Mouse (Mus musculus): Measurements from ENCODE around the gene Sh3rf1. TPM values are rescaled to one million over a fixed set of nuclear protein-coding genes. Genes with fewer than 3 reads are reported as not detected.

The Sh3rf1 gene
- total RNA-seq (2015) = 2.7 TPM in 2 replicates
- total RNA-seq (2017) = 1.8 and 2.6 TPM in 2 replicates

DNA sequence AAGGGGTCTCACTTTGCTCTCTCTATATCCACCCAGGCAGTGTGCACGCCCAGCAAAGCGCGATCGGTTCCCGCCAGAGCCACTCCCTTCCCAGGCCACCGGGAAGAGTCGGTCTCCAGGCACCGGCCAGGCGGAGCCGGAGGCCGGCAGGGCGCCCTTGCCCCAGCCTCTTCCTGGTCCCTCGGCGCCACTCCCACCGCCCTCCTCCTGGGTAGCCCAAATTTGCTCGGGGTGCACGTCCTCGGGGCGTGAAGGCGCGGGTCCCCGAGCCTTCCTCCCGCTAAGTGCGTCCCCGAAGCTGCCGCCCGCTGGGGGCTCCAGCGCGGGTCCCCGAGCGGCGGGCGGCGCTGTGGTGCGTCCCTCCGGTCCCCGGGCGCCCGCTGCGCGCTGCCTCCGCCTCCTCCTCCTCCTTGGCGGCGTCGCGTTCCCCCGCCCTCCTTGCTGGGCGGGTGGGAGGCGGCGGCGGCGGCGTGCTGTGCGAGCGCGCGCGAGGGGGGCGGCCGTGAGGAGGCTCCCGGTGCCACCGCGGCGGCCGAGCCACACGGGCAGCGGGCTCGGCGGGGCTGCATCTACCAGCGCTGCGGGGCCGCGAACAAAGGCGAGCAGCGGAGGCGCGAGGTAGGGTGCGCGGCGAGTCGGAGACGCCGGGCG lies at the start of gene Sh3rf1:
Gene Sh3rf1 (plus strand): TSS at position 144 of the 651 bp plus-strand sequence.
- peak; percentile 88 for ATAC-seq (ENCODE audit: poor library complexity, severe bottlenecking)

DNA sequence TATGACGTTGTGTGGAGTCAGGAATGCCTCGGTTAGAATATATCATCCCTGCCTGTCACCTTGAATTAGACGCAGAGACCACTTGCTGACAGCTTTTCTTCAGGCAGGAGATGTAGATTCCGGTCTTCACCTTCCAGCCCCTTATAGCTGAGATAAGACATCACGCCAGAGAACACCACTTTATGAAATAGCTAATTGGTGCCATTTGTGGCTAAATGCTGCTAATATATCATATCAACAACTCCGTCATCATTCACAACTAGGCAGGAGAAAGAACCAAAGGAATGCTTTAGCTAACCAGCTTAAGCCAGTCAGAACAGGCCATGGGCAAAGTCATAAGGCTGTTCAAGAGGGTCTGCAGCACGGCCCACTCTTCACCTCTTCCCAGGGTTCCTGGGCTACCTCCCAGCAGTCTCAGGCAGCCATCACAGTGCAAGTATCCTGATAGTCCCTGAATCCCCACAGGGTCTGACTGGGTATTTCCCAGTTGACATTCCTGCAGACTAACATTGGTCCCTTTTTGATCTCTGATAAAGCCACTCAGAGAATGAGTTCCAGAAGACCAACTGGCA lies 49.7 kb upstream of the Sh3rf1 start:
- ATAC-seq (ENCODE audit: poor library complexity, severe bottlenecking) = no peak

DNA sequence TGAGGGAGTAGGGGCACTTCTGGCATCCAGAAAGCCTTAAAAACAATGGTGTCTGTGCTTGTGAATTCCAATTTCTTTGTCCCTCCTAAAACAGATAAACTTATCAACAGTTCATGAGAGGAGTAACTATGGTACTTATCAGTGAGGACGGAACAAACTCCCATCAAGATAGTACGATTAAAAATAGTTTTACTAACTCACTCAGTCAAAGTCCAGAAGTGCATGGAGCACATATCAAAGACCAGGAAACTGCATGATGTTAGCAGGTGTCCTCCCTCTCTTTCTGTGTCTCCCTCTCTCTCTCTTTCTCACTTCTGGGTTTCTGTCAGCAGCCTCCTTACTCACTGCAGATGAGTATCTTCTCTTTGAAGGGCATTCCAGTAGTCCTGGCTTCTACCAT lies 47.8 kb upstream of the Sh3rf1 start:
- no peak for ATAC-seq (ENCODE audit: poor library complexity, severe bottlenecking)

DNA sequence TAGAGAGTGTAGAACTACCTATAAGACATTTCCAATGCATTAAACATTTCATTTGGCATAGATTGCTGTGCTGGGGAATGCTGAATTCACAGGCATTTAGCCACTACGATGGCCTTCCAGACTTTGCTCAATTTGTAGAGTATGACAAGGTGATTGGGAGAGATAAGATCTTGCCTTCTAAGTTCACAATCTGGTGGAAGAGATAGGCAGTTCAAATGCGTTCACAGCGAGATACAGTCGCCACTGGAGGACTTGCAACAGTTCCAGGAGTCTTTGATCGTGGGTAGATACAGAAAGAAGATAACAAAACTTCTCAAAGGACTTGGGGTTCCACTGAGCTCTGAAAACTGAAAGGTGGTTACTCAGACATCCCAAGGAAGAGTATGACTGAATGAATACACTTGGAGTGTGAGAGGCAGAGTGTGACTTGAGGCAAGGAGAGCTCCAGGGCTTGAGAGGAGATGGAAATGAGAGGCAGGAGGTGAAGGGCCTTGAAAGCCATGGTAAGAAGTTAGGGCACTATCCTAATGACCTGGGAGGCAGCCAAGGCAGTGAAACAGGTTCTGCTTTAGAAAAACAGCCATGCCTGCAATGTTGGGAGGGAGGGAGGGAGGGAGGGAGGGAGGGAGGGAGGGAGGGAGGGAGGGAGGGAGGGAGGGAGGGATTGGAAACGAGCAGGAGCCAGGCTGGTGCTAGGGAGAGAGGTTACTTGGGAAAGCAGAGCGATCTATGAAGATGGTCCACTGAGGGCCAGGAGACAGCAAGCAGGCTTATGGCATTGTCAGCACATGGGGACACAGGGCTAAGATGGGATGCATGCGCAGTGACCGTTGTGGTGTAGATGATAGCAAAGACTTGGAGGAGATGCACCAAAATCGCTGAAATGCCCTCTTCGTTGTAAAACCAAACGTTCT lies 45.7 kb upstream of the Sh3rf1 start:
- no peak for ATAC-seq (ENCODE audit: poor library complexity, severe bottlenecking)

DNA sequence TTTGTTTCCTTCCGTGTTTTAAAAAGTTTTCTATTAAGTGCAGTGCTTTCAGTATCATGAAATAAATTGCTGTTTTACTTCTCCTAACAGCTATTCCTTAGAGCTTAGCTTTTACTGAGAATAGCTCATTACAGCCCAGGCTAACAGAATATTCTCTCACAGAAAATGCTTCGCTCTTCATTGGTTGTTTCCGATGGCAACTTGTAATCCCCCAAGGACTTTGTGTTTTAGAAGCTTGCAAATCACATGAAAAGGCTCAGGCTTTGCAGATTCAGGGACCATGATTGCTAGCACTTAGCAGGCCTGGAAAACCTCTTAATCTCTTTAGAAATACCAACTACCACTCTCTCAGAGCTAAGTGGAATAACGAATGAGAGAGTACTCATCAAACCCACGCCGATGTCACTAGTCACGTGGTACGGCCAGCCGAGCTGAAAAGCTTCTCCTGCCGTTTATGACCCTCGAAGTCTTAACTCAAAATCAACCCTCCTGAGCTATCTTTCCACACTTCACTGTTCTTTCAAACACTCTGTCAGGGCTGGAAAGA lies 45.0 kb upstream of the Sh3rf1 start:
- no peak for ATAC-seq (ENCODE audit: poor library complexity, severe bottlenecking)

DNA sequence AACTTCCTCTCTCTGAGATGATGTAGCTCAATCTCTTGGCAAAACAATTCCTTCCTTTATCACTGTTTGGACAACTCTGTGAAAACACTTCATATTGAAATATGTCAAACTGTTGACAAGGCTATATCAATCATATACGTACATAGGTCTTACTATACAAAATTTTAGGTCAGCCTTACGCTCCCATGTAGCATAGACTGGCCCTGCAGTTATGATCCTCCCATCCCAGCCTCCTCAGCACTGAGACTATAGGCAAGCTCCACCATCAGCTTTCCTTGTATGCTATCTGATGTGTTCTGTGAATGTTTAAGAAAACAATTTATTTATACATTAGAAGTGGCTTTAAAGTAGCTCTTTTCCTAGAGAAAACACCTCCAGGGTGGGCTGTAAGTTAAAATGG lies 42.1 kb upstream of the Sh3rf1 start:
- ATAC-seq (ENCODE audit: poor library complexity, severe bottlenecking) = no peak

DNA sequence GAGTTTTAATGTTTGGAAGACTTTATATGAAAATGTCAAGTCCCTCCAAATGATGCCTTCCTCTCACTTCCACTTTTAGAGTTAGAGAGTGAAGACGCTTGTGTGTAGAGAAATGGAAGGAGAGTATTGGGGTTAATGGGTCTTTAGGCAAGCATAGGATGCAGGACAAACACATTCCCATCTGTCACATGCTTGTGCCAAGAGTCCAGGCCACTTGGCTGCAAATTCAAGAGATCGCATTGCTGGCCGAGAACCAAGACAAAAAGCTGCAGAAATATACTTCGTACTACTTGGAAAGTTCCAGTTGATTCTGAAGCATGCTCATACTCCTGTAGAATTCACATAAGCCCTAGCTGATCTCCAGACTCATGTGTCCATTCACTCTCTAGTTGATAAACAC lies 41.7 kb upstream of the Sh3rf1 start:
- ATAC-seq (ENCODE audit: poor library complexity, severe bottlenecking) = no peak

DNA sequence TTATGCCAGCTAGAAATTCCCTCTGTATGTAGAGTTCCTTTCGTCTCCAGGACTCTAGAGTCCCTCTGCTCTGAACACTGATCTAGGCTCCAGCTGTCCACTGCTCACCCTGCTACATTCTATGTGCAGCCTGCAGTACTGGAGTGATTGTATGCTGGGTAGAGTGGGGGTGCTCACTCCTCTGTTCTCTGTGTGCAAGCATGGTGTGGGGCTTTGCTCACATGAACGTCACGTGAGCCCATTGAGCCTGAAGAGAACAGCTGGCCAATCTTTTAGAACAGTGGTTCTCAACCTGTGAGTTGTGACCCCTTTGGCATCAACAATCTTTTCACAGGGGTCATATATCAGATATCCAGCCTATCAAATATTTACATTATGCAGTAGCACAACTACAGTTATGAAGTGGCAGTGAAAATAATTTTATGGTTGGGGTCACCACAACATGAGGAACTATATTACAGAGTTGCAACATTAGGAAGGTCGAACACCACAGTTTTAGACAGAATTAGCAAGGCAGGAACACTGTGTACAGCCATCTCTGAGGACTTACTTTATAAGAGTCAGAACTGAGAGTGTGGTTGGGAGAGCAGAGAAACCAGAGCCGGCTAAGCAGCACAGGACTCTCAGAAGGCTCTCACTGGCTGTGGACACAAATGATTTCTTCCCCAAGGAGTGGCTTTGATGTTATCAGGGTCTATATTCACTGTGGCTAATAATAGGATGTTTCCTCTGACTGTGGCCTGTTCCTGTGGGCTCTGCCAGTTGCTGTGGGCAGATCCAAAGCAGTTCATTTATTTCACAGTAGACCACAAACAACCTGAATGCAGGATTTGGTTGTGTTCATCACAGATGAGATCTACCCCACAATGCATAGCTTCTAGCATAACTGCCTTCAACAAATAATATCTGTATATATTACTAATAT lies 38.1 kb upstream of the Sh3rf1 start:
- no peak for ATAC-seq (ENCODE audit: poor library complexity, severe bottlenecking)

DNA sequence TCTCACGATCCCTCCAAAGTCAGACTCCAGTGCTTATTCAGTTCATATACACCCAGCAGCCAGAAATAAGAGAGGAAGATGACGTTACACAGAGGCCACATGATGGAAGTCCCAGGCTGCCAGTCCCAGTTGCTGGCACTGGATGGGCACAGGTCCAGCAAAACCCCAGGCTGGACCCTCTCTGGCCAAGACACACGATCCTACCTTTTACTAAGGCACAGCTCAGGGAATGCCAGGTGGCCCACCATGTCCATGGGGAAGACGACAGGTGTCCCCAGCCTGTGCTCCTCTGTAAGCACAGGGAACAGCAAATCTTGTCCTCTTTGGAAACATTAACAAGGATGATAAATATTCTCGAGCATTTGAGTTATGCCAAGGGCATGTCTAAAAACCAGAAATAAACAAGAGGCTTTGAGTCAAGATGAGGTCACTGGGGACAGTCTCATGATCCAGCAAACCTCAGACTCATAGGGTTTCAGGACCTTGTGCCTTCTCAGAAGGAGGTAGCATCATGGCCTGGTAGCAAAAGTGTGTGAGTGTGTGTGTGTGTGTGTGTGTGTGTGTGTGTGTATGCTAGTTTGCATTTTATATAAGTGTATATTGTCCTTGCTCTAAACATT lies 29.3 kb upstream of the Sh3rf1 start:
- no peak for ATAC-seq (ENCODE audit: poor library complexity, severe bottlenecking)

DNA sequence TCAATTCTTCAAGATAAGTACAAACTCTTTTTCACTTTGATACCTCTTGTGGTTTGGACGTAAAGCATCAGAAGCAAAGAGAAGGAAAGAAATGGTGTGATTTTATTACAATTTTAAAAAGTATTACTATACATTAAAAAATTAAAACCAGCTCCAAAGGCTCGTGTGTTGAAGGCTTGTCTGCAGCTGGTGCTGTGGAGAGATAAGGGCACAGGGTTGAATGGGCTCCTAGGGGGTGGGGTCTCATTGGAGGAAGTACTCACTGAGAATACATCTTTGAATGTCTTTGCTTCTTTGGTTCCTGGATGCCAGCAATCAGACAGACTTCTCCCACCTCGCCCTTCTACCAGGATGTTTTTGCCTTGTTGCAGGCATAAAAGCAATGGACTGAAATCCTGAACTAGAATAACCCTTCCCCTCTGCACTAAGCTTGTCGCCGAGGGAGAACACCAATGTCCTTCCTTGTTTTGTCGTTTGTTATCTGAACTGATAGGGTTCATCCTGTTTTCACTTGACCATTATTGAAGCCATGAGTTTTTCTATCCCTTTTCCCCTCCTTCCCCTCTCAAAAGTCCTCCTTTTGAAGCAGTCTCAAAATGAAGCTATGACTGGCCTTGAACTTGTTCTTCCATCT lies 23.3 kb upstream of the Sh3rf1 start:
- no peak for ATAC-seq (ENCODE audit: poor library complexity, severe bottlenecking)

DNA sequence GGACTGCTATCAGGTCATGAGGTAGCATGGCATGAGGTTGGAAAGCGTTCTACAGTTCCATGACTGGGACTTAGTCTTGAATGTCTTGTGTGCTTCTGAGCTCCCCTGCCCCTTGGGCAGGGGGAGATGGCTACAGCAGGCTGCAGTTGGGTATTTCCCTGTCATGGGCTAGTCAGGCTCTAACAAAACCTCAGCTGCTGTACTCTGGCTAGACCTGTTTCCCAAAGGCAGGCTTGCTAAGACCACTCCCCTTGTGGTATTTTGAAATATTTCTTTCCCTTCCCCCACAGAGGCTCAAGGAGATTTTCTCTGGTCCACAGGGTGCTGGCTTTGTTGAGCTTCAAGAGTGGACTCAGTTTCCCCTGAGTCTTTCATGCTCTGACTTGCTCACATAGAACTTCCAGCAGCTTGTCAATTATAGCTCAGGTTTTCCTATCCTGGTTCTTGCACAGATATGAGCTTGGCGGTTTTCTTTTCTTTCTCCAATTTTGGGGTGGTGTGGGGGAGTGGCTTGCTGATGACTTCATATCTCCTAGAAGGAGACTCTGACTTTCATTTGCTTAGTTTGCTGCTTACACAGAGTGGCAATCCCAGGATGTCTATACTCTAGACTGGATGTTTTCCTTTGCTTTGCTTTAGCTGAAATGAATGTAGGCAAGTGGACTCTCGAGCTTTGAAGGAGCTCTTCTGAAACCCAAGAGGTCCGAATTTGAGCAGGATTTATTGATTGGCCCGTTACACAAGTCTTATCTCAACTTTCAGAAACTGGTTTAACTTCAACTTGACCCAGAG lies 20.4 kb upstream of the Sh3rf1 start:
- no peak for ATAC-seq (ENCODE audit: poor library complexity, severe bottlenecking)

DNA sequence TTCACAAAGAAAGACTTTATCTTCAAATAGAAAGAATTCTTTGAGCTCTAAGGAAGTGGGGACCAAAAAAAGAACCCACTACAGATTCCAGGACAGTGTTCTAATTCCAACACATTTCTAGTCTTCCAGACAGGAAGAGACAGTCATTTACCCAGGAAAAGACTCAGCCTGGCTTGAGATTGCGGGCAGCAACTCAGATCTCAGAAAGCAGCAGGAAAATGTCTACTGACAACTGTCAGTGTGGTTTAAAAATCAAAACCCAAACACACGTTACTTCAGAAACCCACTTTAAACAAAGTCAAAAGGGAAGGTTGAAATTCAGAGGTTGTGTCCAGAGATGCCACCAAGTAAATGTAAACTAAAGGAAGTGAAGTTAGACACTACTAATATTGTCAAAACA lies 16.8 kb upstream of the Sh3rf1 start:
- no peak for ATAC-seq (ENCODE audit: poor library complexity, severe bottlenecking)

DNA sequence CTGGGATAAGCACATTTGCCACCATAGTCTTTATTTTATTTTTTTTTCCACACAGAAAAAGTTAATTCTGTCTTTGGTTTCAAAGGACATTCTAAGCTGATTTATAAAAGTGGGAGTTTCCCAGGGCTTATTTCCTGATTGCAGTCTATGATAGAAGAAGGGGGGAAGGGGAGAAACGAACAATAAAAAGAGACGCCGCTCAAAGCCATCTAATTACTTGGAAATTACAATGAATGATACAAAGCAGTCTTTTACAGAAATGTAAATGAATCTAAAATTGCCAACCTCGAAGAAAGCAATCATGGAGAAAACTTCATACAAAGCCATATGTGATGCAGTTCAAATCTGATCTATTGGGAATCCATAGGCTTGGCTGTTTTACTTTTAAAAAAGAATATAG lies 16.0 kb upstream of the Sh3rf1 start:
- no peak for ATAC-seq (ENCODE audit: poor library complexity, severe bottlenecking)

DNA sequence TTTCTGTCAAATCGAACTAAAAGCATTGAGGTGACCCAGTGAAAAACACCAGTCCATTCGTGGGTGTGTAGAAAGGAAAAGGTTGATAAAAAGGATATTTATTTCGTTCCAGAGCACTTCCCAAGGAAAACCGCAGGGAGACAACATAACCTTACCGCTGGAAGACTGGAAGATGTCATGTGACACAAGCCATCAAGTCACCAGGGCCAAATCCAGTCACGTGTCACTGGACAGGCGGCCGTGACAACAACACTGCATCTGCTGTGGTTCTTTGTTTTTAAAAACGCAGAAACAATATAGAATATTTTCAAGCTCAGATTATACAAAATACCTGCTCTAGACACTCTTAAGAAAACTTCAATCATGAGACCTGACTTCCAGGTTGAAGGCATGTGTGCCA lies 15.0 kb upstream of the Sh3rf1 start:
- no peak for ATAC-seq (ENCODE audit: poor library complexity, severe bottlenecking)

DNA sequence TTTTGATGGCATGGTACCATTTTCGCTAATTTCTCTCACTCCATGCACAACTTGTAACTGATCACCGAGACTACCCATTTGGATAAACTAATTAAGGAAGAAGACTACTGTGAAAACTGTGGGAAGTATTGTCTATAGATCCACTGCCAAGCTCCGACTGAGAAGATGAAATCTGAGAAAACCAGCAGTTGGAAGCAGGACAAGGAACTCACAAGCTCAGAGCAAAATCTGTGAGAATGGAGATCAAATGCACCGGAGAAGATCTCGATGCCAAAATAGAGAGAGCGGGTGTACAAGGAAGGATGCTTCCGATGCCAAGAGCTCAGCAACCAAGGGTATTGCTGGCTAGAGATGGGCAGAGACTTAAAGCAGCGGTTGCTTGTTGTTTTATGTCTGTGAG lies 12.8 kb upstream of the Sh3rf1 start:
- ATAC-seq (ENCODE audit: poor library complexity, severe bottlenecking) = no peak

DNA sequence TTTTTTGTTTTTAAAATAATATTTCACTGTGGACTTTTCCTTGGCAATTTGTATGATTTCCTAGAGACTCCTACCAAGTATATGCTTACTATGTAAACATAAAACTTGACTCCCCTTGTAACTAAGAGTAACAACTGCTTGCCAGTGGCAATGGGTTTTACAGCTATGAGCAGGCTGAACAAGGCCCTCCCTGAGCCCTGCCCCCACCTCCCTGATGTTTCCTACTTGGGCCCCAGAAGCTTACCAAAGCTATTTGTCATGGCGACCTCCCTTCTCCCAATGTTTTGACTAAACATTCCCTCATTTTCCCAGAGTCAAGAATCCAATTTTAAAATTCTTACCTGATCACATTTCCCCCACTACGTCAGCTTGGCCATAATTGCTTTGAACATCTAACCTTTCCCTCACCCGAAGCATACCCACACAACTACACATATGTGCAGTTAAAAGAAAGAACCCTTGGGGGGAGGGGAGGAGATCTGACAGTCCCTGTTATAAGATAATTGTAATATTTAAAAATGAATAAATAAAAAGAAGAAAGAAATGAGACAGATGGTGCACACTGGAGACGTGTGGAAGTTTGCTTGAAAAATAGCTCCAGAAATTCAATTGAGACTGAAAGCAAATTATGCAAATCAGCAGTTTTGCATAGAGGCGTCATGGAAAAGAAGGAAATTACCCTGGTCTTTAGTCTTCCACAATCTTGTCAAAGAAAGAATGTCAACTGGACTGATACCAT lies 8.4 kb upstream of the Sh3rf1 start:
- ATAC-seq (ENCODE audit: poor library complexity, severe bottlenecking) = no peak

DNA sequence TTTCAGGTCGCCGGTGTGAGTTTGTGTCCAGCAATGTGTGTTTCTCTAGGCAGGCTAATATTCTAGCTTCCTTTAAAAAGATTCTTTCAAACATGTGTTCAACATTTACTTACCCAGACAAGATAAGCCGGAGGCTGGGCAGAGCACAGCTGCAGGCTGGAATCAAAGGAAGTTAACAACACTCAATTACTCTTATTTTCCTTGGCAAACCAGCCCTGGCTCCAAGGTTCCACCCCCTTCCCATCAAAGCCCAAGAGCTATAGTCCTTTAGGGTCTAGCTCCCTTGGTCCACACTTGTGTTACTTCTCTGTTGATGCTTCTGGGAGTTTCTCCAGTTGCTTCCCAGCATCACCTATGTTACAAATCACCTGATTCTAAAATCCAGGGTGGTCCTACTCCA lies 6.7 kb upstream of the Sh3rf1 start:
- no peak for ATAC-seq (ENCODE audit: poor library complexity, severe bottlenecking)

DNA sequence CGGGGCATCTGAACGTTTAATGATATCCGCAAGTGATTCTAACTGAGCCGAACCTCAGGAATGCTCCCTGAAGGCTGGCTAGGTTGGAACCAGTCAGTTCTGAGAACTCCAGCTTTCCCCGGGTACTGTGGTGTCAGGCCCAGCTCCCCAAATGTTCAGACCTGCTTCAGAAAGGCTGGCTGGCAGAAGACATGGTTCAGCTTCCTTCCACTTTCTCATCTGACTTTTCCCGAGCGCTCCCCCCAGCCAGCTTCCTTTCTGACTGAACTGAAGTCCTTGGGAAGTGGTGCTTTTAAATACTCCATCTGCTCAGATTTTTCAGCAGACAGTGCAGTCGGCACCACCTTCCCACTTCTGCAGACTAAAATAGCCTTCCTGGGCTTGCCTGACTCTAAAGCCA lies 6.2 kb upstream of the Sh3rf1 start:
- no peak for ATAC-seq (ENCODE audit: poor library complexity, severe bottlenecking)

All from megakaryocyte, adult 5-6 weeks (primary cell).